Mouse (Mus musculus): ENCODE measurements around the gene Gtf3c2.
A peak's percentile ranks its signal among the peaks of the same experiment; 100 is the strongest.
"Not testable (repeated sequence)": the region's sequence is repeated elsewhere in the genome, so short reads cannot be mapped to it uniquely, and the experiment has no call there.

Gene Gtf3c2

GRCm38 (mm10) chr5:31179766-31180630 is at the start of gene Gtf3c2, which contains the start of gene Gm29609:
Gene Gtf3c2 (minus strand): TSS chr5:31180144.
Gene Gm29609 (minus strand): TSS chr5:31179911.
- DNase-seq: peak; percentile 98 to 99

DNA sequence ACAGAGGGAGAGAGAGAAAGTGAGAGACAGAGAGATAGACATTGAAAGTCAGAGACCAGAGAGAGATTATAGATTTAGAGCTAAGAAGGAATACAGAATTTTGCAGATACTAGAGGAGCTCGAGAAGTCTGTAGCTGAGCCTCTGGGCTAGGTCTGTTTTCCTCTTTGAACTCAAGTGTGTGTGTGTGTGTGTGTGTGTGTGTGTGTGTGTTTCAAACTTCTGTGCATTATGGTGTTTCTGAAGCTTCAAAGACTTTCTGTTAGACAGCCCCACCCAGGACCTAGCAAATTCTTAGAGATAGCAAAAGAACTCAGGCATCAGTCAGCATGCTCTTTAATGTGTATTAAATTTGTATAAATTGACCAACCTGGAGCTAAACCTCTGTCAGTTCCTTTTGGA is 46.7 kb upstream of the Gtf3c2 start:
- DNase-seq: no peak

DNA sequence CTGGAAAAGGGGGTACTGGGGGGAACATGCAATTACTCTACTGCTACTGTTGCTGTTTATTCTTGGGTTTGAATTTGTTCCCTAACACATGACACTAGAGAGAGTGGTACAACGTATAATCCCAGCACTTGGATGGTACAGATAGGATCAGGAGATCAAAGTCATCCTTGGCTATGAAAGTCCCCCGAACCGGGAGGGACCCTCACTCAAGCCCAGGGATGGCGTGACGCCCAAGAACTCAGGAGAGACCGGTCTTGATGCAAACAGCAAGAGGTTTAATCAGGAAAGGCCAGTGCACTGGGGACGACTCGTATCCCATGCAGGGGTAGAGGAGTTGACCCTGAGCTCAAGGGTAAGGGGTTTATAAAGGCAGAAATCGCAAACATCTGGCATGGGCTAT is 42.8 kb upstream of the Gtf3c2 start:
- DNase-seq: peak; percentile 13 to 29

DNA sequence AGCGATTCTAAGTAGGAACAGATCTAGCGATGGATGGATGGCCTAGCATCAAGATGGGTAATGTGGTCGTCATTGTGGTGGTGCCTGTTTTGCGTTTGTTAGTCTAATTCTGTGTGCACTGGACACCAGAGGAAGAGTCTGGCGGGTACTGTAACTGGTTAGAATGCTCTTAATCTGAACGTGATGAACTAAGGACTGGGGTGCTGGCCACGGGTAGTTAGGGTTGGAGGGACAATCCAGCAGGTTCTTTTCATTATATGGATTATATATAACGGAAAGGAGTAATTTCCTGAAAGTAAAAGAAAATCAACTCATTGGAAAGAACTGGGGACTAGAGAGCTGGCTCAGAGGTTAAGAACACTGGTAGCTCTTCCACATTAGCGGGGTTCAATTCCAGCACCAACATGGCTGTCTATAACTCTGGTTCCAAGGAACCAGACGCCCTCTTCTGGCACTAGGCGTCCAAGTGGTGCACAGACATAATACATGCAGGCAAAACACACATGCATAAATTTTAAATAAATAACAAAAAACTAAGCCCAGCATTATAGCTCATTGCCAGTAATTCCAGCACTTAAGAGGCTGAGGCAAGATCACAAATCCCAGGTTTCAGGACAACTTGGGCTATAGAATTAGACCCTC is 41.5 kb upstream of the Gtf3c2 start:
- peak; percentile 60 to 67 for DNase-seq

DNA sequence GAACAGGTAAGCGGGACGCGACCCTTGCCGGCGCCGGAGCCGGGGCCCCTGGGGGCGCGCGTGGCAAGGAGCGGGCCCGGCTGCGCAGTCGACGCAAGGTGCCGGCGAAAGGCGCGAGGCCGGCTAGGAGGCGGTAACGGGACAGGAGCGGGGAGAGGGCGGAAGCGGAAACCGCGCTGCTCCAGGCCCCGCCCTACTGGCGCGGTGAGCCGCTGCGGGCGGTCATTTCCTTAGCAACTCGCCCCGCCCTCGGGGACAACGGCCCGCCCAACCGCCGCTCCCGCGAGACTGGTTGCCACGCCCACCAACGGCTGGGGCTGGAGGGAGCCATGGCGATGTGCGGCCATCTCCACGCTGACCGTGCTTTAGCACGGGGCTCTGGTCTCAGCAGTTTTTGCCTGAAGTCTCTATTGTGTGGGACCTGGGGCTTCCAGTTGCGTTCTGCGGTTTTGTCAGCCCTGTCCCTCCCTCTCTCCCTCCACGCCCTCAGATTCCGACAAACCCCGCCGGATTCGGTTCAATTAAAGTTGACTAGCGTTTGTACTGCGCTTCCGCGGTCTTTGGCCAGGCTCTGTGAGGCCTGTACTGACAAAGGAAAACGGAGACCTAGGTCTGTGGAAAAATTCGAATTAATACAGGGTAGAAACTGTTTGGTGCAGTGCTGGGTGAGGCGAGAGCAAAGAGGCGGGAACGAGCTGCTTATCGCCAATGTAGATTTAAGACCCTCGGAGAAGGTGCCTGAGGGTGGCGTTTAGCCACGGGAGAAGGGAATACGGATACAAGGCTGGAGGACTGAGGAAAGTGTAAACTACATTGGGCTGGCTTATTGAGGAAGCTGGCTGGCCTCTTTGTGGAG is 40.7 kb upstream of the Gtf3c2 start, which contains the start of gene Ppm1g:
Ppm1g (minus strand) TSS at position 240 of the 856 bp plus-strand sequence.
- DNase-seq: peak; percentile 99 to 100

- DNase-seq: peak; percentile 77 to 81
These were observed 40.0 kb upstream of the Gtf3c2 start for GRCm38 (mm10) chr5:31219911-31220447.

- no peak for DNase-seq
These were observed 39.5 kb upstream of the Gtf3c2 start for GRCm38 (mm10) chr5:31219474-31219873.

DNA sequence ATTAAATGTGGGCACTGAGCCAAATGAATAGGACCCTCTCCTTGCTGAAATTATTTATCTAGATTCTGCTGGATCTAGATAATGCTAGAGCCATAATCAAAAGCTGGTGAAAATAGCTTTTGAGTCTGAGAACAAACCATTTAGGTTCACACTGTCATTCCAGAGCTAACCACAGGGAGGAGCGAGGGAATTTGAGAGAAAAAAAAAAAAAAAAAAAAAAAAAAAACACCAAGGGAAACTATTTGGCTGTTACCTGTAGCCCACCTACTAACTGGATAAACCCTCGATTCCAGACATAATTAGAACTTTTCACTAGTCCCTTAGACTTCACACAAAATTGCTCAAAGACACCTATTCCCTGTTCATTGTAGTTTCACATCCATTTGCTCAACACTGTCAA is 39.1 kb upstream of the Gtf3c2 start:
- DNase-seq: peak; percentile 49 to 60

DNA sequence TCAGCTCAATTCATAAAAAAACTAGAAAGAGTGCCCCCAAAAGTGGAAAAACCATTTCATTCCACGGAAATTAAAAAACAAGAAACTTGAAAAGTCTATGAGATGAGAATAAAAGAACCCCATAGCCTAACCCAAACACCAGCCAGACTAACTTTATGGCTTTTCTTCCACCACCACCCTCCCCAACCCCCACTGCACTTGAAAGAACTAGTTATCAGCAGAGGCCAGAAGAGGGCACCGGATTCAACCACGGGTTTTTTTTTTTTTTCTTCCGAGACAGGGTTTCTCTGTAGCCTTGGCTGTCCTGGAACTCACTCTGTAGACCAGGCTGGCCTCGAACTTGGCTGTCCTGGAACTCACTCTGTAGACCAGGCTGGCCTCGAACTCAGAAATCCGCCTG is 38.4 kb upstream of the Gtf3c2 start:
- no peak for DNase-seq

DNA sequence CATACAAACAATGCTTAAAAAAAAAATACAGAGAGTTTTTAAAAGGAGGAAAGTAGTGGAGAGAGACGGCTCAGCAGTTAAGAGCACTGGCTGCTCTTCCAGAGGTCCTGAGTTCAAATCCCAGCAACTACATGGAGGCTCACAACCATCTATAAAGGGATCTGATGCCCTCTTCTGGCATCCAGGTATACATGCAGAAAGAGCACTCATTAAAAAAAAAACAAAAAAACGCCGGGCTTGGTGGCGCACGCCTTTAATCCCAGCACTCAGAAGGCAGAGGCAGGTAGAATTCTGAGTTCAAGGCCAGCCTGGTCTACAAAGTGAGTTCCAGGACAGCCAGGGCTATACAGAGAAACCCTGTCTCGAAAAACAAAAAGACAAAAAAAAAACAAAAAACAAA is 36.6 kb upstream of the Gtf3c2 start:
- DNase-seq: not testable (repeated sequence)

GRCm38 (mm10) chr5:31204421-31204820 is 24.5 kb upstream of the Gtf3c2 start:
- no peak for DNase-seq

DNA sequence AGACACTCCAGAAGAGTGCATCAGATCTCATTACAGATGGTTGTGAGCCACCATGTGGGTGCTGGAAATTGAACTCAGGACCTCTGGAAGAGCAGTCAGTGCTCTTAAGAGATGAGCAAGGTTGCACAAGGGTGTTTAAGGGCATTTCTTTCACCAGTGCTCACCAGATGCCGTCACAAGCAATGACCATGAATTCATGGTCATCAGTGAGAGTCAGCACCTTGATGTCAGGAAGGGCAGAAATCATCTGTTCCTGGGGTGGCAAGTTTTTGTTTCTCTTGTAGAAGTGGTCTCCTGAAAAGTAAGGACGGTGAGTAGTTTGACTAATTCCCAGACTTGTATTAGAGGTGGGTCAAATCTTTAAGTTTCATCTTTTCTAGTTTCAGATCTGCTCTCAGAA is 23.9 kb upstream of the Gtf3c2 start:
- DNase-seq: no peak

GRCm38 (mm10) chr5:31202933-31203332 is 23.0 kb upstream of the Gtf3c2 start:
- DNase-seq: no peak

DNA sequence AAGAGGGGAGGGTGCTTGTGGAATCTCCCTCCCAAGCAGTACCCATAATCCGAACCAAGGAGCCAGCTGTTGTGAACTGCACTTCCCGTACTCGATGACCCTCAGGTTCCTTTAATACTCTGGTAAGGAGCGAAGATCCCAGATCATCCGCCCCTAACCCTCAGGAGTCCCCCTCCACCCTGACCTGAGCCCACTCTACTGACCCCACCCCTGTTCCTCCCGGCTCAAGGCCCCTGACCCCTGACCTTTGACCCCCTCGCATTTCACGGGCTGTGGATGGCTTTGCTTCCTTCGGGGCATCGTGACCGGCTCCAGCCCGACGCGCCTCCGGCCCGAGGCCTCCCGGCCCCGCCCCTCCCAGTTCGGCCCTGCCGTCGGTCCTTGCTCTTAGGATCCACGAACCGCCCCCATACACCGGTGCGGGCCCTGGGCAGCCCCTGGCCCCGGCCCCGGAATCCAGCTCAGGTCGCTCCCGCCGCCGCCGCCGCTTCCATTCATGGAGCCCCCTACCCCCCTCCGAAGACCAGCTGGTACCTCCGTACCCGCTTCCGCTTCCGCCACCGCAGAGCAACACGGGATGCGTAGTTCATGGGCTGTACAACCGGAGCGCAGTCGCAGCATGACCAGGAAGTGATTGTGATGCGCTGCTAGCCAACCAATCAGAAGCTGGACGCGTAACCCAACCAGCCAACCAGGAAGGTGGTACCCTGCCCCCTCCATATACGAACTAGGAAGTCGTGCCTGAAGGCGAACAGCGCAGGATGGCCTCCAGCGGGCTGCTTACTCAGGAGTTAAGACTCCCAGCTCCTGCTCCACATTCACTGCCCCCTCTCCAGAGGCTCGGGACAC is 22.0 kb upstream of the Gtf3c2 start, which contains the start of gene Zfp513:
Zfp513 (minus strand) TSS at position 562 of the 849 bp plus-strand sequence.
- DNase-seq: peak; percentile 95 to 97

GRCm38 (mm10) chr5:31201042-31201741 is 21.2 kb upstream of the Gtf3c2 start:
- DNase-seq: no peak

DNA sequence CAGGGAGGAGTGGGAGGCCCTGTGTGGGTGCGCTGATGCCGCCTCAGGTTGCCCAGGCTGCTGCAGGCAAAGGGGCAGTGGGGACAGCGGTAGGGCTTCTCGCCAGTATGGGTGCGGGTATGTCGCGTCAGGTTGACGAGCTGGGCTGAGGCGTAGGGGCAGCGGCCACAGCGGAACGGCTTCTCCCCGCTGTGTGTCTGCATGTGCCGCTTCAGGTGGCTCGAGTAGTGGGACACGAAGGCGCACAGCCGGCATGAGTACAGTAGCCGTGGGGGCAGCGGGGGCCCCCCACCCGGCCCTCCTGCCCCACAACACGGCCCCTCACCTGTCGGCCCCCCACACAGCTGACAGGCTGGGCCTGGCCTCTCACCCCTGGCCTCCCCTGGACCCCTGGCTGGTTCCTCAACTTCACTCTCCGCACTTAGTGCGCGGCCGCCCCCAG is 20.4 kb upstream of the Gtf3c2 start:
- DNase-seq: peak; percentile 42 to 46

- DNase-seq: peak; percentile 47 to 54
These were observed 19.9 kb upstream of the Gtf3c2 start for GRCm38 (mm10) chr5:31199893-31200292.

GRCm38 (mm10) chr5:31199321-31199892 is 19.5 kb upstream of the Gtf3c2 start:
- no peak for DNase-seq

GRCm38 (mm10) chr5:31198616-31199320 is 18.8 kb upstream of the Gtf3c2 start:
- no peak for DNase-seq

GRCm38 (mm10) chr5:31198170-31198569 is 18.2 kb upstream of the Gtf3c2 start:
- DNase-seq: no peak
